Mouse (Mus musculus) spleen, postnatal 10 days (tissue): ENCODE data around the gene Zfp488.

Experiments
- DNase-seq, 2 experiments: peaks; one replicate each; pipeline ENCODE4 v3.0.0; 2021 to 2022; ENCODE audit warnings: low spot score in 2 of 2

Gene Zfp488

DNA sequence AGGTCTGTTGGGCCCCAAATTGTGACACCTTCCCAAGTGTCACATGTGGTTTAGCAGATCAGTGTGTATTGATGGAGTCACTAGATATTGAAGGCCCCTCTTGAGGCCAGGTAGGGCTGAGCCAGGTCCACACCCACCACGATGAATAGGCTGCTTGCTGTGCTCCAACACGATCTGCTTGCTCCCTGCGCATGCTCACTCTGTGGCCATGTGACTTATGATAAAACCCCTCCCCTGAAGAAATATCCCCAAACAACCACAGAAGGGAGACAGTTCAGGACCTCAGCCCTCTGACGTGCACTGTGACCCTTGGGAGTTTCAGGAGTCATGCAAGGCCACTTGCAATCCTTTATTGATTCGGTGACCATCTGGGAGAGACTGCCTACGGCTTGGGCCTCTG lies 32.4 kb downstream of the Zfp488 start:
- no peak for DNase-seq

DNA sequence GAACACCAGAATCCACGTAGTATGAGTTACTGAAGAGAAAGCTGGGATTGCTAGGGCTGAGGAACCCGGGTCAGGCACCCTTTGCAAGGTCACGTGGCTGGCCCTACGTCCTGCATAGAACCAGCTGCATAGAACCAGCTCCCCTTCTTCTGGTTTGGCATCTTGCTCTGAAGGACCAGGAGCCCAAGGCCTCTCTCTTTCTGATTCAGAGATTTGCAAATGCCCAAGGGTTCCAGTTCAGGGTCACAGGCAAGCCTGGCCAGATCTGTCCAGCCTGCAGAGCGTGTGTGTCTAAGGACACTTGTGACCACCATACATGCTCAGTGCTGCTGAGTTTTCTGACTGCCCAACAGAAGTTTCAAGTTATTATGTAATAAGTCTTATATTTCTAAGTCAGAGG lies 36.3 kb downstream of the Zfp488 start:
- no peak for DNase-seq

DNA sequence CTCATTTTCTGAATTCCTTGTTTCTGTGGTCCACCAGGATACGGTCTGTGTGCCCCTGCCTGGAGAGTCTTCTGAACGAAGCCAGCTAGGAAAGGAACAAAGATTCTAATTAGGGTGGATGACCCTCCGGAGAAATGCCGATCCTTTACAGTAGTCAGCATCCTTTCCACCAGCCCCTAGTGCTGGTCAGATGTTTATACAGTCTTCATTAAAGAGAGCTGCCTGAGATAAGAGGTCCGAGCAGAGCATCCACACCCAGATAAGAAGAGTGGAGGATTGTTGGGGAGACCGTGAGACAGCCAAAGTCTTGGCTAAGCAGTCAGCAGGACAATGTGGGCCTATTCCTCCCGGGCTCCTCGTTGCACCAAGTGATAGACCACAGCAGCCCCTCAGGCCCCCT lies 37.8 kb downstream of the Zfp488 start, which contains the start of gene Gdf2:
Gene Gdf2 (plus strand): TSS at position 301 of the 400 bp plus-strand sequence.
- DNase-seq: no peak

DNA sequence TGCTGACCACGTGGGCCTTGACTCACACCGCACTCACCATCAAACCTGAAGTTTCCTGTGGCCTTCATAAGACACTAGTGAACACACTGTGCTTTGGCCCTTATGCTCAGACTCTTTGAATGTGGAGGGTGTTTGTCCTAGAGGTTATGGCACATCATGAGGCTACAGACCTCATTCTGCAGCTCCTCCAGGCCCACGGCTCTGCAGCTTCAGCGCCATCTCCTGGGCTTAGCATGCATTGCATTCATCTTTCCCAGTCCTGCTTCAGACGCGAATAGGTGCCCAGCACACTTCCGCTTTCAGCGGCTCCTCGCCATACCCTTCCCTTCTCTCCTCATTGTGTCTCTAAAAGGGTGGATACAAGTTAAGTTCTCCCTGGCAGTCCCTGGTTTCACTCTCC lies 39.4 kb downstream of the Zfp488 start:
- peak in 1 of 2 experiments; percentile 37 for DNase-seq

DNA sequence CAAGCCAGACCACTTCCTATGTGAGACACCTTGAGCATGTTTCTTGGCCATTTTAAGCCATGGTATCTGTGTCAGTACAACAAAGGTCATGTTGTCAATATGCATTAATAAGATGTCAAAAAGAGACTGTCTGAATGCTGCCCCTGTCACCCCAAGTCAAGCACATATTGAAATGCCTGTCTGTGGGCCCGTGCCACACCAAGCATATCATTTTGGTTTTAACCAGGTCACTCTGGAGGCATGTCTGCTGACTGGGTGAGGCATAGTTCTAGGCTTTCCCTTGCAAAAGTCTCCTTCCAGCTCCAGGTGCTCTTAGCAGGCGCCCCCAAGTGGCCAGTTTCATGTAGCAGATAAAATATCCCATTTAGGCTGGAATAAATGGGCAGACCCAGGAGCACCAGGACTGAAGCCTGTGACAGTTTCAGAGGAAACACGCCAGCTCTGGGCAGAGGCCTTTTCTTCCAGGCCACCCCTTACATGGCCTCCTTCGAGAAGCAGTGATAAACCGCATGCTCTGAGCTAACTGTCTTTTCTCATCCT lies 44.7 kb downstream of the Zfp488 start:
- DNase-seq: peak in 1 of 2 experiments; percentile 30

DNA sequence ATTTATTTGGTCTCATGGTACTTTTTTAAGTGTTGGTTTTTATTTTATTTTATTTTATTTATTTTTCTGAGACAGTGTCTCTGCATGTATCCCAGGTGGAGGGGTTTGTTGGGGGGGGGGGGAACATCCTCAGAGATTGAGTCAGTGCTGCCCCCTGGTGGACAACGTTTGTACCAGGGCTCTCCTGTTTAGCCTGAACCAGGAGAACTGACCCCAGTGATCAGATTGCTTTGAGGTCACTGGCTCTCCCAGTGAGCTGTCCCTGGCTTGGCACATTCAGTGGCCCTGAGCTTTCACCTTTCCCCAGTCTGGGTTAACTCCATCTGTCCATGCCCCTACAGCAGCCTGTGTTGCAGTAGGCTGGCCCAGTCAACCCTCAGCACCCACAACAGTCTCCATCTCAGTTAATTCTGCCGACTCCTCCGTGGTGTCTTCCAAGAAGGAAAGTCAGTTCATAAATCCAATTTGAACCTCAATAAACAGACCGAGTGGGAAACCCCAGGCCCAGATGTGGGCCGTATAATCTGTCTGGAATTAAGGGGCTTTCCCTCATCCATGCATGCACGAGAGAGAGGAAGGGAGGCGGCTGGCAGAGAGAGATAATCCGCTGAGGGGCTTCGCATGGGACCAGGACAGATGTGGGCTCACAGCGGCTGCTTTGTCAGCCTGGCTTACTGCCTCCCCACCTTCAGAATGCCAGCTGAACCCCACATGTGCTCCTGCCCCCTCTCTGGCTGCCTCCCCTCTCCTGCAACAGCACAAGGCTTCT lies 45.4 kb downstream of the Zfp488 start:
- DNase-seq: peak in 1 of 2 experiments; percentile 60

DNA sequence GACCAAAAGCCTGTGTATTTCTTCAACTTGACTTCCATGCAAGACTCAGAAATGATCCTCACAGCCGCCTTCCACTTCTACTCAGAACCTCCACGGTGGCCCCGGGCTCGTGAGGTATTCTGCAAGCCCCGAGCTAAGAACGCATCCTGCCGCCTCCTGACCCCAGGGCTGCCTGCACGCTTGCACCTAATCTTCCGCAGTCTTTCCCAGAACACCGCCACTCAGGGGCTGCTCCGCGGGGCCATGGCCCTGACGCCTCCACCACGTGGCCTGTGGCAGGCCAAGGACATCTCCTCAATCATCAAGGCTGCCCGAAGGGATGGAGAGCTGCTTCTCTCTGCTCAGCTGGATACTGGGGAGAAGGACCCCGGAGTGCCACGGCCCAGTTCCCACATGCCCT lies 46.7 kb downstream of the Zfp488 start:
- DNase-seq: no peak

DNA sequence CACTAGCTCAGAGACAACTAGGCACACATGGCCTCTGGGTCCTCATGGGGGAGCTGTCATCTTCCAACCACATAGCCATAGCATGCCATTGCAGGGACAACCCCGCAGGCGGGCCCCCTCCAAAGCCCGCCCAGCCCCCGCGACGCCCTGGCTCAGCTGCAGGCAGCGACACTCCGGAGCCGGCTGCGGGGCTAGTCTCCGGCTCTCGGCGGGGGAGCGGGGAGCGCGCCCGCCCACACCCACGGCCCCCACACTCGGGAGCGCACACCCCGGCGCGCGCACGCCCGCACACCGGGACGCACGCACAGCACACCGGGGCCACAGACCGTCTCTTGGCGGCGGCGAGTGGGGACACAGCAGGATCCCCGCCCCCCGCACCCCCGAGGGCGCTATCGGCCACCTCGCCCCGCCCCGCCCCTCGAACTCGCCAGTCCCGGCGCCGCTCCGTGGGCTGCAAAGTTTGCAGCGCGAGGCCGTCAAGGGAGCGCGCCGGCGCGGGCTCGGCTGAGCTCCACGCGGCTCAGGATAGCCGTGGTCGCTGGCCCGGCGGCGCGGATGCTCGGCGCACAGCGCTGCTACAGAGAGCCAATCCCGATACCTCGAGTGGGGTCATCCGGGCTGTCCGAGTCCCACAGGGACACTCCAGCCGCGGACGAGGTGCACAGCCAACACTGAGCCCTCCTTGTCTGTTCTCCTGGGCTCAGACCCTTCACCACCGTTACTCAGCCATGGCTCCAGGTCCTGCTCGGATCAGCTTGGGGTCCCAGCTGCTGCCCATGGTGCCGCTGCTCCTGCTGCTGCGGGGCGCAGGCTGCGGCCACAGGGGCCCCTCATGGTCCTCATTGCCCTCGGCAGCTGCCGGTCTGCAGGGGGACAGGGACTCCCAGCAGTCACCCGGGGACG lies 55.1 kb downstream of the Zfp488 start, which contains the start of gene Gdf10:
Gene Gdf10 (plus strand): TSS at position 420 of the 903 bp plus-strand sequence.
- no peak for DNase-seq

DNA sequence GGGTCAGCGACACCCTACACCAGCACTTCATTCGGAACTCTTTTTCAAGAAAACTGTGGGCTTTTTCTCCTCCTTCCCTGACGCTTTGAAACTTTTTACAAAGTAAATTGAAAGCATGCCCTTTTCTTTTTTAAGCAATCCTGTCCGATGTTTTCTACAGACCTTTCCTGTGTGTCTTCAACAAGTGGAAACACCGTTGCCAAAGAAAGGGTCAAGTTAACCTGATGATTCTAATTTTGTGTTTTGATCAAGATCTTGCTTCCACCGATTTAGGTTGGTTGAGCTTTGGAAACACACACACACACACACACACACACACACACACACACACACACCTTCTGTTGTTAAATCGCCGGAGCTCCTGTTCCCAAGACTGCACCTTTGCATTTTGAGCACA lies 55.8 kb downstream of the Zfp488 start:
- no peak for DNase-seq

DNA sequence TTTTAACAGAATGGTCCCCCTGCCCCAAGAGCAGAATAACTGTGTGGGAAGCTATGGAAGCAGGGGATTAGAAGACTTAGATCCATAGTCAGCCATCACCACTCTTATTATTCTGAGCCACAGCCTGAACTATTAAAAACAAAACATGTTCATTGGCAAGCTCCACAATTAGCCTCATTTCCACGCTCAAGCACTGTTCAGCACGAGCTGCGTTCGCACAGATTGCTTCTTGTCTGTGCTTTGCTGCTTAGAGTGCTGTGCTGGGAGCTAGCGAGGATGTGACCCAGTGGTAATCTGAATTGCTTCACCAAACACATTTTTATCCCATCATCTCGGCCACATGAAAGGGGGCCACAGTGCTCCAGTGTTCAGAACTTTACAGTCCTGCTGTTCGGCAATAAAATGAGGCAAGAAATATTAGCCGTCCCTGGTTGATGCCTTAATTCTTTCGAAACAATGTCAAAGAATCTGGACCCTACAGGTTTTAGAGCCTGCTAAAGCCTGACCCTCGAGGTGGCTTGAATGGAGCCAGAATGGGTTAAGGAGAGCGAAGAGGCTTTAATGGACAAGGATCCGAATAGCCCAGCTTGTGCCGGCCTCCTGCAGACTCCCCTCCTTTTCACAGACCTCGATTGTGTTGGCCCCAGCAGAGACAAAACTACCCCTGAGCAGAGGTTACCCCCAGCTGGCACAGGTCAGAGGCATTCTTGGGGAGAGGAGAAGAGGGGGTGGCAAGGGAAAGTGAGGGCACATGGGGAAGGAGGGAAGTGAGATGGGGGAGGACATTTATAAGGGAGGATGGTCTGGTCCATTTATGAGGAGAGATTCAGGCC lies 57.6 kb downstream of the Zfp488 start:
- DNase-seq: no peak
